Mouse (Mus musculus) liver, embryonic 14 days (tissue): ENCODE data around the gene Pacsin2. TPM values are rescaled to one million over a fixed set of nuclear protein-coding genes. Genes with fewer than 3 reads are reported as not detected.

ENCODE experiments used
- polyA plus RNA-seq: library from polyadenylated mRNA; depleted of rRNA; stranded (reverse); fragments of >200 nt; gene quantifications from 2 replicates; pipeline ENCODE4 v1.2.3, GENCODE M21; 2012; rRNA removed

Gene Pacsin2
- 41.6 and 43.4 TPM in 2 replicates for polyA plus RNA-seq

GRCm38 (mm10) chr15:83464083-83464904 lies at the start of gene Pacsin2:
Pacsin2 (minus strand) TSS chr15:83464606.

GRCm38 (mm10) chr15:83510805-83511405 lies 46.5 kb upstream of the Pacsin2 start, which contains the start of gene Ttll1:
Ttll1 (minus strand) TSS chr15:83510893.

GRCm38 (mm10) chr15:83349954-83350711 lies 114.3 kb downstream of the Pacsin2 start, which contains the start of gene Arfgap3:
Arfgap3 (minus strand) TSS chr15:83350247.

Other genes starting within 250 kb of the Pacsin2 start
- gene A4galt, start 212.8 kb downstream of the Pacsin2 start, polyA plus RNA-seq = 0.07 TPM in 2 replicates
- gene Arfgap3, start 114.4 kb downstream of the Pacsin2 start, polyA plus RNA-seq = 9.6 and 10.5 TPM in 2 replicates
- 3.2 and 3.6 TPM in 2 replicates for gene Ttll1, start 46.3 kb upstream of the Pacsin2 start, polyA plus RNA-seq
- 1.4 and 1.7 TPM in 2 replicates for gene Bik, start 62.3 kb upstream of the Pacsin2 start, polyA plus RNA-seq
- 81.7 and 102 TPM in 2 replicates for gene Tspo, start 99.0 kb upstream of the Pacsin2 start, polyA plus RNA-seq
- 8.9 and 10.2 TPM in 2 replicates for gene Mcat, start 99.2 kb upstream of the Pacsin2 start, polyA plus RNA-seq
- 24.1 and 28.9 TPM in 2 replicates for gene Ttll12, start 130.6 kb upstream of the Pacsin2 start, polyA plus RNA-seq